Mouse (Mus musculus) Muller cell, postnatal 12 days (primary cell): Measurements from ENCODE around the gene Arsj.
A peak's percentile ranks its signal among the peaks of the same experiment; 100 is the strongest.

Experiments used
- DNase-seq: peaks from one replicate; pipeline ENCODE4 v3.0.0-alpha.2; 2015; ENCODE audit errors: inconsistent ontology term

The Arsj gene

DNA sequence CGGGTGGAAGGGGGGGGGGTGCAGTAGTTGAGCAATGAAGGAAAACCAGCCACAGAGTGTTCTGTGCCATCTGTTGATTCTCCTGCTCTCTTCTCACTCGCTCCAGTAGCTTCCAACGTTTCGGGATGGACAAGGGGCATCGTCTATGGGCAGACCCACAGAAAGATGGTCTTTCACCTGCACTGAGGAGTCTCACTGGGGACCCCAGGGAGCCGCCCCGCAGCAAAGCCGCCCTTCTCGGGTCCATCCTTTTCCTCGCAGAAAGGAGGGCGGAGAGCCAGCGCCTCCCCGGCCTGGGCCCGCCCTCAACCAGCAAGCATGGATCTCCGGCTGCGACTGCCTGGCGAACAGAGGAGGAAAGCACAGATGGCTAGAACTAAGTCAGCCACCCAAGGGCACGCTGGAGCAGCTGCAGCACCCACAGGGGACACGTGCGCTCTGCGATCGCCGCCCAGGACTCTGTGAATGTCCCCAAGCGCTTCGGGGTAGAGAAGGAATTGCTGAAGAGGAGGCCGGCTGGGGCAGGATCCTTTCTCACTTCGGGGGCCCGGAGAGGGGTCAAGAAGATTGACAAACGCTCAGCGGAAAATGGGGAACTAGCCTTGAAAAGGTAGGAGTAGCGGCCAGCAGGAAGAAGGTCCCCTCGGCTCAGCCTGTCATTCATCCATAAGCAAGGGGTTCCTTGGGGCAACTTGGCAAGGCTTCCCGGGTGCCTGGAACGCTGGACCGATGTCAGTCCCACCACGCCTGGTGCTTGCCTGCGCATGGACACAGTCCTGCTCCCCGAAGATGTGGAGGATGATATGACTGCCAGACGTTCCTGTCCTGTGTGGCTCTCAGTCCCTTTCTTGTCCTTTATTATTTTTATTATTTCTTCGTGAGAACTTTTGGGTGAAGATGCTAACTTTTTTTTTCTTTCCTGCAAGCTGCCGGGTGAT, at the start of gene Arsj:
Arsj (plus strand) TSS at position 117 of the 938 bp plus-strand sequence.
- DNase-seq: peak; percentile 73

DNA sequence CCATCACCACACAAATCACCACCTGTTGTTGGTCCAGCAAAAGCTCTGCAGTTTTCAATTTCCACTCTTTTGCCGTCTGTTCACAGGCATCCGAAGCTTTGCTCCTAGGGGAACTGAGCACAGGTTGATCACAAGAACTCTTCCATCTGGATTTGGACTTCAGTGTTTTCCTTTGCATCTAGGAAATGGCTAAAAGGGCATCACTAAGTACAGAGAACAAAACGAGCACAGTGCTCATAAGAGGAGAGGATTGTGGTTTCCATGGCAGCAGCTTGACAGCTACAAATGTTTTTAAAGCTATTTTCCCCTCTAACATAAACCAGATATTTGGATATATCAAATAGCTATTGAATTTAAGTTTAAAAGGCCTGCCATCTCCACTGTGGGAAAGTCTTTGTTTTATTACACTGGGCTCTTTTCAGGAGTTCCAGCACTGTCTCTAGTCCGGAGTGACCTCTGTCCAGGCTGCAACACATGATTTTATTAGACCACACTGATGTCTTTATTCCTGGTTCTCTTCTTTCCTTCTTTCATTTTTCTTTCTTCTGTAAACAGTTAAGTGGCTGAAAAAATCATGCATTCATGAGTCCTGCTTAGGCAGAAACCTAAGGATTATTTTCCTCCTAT, 38.5 kb upstream of the Arsj start:
- DNase-seq: no peak

DNA sequence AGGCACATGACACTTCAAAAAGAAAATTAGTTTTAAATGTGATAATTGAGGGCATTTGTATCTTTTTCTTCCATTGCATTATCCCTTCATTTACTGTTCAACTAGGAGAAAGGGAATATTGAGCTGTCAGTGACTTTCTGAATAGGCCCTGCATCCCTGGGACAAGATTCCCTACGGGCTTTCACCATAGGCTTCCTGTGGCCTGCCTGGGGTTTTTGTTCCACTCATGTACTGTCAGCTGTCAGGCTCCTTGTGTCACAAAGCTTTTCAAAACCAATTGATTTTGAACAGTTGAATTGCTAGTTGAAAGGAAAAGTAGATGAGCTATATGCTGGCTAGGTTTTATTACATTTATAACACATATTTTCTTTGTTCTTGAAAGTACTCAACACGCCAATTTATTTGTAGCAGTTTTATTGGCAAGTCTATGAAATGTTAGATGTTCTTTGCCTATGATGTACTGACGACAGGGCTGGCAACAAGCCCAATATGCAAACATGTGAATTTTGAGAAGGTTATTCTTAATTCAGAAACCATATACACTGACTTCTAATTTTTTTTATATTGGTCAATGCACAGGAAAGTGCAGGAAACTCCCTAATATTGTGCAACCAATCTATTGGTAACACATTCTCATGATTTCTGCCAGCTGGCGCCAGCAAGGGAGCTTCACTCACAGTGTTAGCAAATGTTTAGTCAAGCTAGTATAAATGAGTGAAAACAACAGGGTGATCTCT, 37.4 kb upstream of the Arsj start:
- peak; percentile 6 for DNase-seq

DNA sequence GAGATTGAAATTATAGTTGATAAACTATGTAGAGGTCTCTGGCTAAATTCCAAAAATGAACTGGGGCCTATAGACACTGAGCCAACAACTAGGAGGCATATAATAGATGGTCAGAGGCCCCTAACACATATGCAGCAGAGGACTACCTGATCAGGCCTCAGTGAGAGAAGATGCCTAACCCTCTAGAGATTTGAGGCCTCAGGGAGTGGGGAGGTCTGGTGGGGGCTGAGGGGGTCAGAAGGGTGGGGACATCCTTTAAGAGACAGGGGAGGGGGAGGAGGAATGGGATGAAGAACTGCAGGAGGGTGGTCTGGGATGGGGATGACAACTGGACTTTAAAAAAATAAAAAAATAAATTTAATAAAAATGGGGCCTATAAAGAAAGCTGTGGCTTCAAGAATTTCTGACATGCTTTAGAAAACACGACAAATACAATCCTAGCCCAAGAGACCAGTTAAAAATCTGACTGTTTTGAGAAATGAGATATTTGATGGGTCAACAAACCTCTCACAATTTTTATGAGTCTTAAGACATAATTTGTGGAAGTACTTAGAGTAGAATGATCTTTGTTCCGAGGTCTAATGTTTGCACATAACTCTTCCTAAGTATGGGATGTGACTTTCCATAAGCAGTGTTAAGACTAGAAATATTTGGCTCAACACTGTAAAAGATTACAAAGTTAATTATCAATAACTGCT, 36.7 kb upstream of the Arsj start:
- no peak for DNase-seq

DNA sequence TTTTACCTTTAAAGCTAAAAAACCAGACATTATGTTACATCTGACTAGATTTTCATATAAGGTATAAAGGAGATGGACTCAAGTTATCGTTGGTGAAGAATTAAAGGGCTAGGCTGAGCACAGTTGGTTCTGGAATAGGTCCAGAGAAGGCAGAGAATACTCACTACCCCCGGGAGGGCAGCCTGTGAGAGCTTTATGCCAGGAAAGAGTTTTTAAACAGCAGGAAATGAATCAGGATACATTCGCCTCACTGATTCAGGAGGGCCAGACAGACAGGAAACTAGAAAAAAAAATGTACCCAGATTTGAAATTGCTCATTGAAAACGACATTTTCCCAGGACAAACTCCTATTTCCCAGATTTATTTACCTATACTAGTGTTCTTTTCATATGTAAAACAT, 28.2 kb upstream of the Arsj start:
- peak; percentile 25 for DNase-seq

DNA sequence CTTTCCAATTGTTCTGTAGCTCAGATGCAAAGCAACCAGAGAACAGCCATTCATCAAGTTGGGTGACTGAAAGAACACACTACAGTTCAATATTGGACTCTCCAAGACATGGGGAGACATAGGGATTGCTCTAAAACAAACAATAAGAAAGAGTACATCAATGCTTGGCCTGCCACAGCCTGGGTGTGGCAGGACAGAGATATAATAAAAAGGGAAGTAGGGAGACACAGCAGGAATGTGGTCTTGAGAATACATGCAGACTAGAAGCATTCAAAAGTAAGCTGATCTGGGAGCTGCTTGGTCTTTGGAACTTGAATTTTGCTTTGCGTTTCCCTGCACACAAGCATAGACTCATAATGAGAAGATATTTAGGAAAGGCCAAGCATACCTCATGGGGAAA, 18.7 kb upstream of the Arsj start:
- DNase-seq: no peak

DNA sequence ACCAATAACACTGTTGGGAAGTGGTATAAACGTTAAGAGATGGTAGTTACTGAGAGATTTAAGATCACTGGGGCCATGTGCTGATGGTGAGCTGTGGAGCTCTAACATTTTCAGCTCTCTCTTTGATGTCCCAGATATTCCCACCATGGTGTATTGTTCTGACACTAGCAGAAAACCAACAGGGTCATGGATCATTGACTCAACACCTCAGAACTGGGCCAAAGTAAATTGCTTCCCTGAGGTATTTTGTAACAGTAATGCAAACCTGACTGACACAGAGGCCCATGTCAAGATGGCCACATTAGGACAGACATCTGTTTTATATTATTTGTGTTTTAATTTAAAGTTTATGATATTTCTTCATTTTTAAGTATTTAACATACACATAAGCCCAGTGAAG, 3.7 kb upstream of the Arsj start:
- no peak for DNase-seq

DNA sequence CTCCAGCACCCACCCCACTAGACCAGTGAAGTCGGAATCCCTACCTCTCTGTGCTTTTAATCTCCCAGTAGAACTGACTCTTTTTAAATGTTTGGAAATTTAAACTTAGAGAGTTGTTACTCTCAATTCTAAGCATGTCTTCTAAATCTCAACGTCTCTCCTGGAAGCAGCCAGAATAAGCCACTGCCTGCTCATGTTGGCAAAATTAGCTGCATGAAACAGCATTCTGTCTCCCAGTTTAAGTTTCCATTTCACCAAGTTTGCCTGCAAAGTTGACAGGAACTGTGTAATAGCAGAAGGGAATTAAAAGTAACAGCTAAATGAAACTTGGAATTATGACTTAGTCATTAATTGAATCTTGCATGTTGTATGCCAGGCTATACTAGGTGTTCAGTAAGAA, 1.1 kb upstream of the Arsj start:
- DNase-seq: no peak

DNA sequence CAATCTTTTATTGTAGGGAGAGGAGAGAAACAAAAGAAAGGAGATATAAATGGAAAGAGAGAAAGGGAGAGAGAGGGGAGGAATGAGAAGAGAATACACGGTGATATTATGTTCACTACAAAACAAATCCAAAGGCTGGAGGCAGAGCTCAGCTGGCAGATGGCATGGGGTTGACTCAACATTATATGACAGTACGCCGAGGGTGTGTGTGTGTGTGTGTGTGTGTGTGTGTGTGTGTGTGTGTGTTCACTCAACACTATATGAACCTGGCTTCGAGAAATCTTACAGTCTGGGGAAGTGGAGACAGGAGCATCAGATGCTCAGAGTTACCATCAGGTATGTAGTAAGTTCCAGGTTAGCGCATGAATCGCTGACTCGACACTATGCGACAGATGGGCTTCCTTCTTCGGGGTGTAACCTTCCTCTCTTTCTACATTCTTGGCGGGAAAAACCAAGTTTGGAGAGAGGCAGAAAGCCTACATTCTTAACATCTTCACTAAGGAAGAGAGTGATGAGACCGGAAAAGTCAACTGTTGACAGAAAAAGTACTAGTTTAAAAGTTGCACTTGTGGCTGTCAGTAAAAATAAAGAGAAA, 456 bp upstream of the Arsj start:
- no peak for DNase-seq

DNA sequence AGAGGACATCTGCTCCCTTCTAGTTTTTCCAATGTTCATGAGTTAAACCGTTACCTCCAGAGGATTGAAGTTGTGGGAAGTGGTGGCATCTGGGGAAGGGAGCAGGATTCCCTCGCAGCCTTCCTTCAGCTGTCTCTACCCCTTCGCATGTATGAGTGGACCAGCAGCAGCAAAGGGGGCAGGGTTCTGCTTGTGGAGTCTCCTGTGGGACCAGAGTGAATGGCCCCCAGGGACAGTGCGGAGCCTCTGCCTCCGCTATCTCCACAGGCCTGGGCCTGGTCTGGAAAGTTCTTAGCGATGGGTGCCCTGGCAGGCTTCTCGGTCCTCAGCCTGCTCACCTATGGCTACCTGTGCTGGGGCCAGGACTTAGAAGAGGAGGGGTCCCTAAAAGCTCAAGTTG, 1.1 kb downstream of the Arsj start:
- no peak for DNase-seq

DNA sequence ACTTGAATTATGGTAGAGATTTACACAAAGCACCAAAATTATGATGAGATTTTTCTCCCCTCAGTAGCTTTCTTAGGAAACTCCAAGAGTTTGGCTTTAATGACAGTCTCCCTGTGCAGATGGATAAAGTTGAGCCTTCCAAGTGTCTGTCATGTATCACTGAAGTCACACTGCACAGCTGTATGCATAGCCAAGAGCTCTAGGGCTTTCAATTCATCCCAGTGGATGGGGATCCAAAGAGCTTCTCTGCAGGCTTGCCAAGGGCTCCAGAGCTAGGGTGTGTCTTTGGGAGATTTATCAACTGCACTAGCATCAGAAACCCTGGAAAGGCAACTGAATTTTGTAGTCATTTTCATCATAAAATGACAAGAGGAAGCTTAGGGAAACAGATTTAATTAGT, 7.1 kb downstream of the Arsj start:
- no peak for DNase-seq

DNA sequence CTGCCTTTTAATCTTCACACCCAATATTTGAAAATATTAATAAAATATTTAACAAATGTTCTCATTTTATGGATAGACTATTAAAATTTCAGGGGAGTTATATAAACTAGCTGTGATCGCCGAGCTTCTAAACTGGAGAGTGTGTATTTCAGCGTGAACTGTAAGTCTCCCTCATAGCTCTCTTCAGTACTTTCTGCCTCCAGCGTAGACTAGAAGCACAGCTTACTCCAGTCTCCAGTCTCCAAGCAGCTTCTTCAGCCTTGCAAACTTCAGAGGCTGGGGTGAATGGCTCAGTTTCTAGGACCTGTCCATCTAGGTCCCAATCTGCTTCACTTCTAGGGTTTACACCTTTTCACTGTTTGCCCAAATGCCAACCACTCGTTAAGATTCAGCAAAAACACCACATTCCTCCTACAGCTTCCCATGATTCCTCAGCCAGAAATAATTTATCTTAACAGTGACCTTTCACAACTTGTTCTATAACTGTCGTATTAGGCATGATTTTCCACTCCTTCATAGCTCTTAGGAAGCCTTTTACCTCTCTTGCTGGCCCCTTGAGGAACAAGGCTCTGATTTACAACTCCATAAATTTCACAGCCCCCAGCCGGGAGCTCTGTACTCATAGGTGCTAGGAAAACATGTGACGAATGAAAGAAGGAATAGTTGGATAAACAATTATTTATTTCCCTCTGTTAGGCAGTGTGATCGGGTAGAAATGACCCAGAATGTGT, 9.5 kb downstream of the Arsj start:
- no peak for DNase-seq

DNA sequence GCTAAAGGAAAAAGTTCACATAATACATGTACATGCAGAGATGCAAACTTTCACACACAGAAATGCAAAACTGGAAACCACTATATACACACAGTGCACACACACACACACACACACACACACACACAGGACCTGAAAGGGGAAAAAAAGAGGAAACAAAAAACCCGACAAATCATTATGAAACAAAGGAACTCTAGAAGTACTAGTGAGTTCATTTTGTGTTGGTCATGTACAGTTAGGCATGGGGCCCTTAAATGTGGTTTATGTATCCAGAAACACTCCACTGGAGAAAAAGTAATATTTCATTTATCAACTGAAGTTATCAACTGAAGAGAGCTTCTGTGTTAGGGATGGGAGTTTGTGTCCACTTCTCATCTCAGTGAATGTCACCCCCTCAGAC, 10.2 kb downstream of the Arsj start:
- no peak for DNase-seq

DNA sequence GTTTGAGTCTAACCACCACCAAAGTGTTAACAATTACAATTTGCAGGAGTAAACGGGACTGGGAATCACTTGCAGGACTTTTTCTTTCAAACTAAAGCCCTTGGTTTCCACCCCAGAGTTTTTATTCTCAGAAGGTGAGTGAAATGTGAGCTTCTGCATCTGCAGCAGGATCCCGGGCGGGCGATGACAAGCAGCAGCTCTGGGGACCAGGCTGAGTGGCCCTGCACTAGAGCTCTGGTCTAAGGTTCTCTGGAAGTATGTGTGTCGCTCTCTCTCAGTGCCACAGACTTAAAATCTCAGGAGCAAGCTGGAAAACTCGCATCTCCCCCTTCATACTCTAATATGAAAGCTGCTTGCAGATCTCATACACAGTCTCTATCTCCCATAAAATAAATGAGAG, 15.8 kb downstream of the Arsj start:
- DNase-seq: no peak

DNA sequence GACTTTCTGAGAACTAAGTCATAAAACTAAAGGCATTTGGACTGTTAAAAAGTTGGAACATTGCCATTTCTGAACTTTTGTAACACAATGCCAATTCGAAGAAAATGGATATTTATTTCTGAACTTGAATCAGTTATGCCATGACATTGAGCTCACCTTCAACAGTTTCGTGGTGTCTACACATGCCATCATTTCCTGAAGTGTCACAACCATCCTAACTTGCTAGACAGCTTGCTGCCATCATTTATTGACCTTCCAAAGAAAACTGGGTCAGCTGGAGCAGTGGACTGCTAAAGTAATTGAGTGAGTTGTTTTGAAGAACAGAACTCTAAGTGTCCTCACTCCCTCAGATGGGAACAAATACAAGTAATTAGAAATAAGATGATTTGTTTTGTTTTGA, 16.2 kb downstream of the Arsj start:
- no peak for DNase-seq

DNA sequence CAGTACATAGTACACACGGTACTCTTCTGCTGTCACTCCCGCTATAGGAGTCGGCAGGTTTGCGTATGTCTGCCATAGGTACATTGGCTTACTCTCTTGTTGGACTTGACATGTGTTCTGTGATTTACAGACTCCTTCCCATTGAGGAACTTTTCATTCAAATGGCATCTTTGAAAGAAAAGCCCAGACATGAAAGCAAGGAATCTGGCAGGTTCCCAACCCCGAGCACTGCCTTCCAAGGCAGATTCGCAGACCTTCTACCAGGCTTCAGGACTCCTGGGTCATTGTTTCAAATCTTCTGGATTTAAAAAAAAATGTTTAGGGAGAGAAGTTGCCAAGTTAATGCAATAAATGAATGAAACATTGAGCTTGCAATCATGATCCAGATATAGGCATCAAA, 19.8 kb downstream of the Arsj start:
- DNase-seq: peak; percentile 31

DNA sequence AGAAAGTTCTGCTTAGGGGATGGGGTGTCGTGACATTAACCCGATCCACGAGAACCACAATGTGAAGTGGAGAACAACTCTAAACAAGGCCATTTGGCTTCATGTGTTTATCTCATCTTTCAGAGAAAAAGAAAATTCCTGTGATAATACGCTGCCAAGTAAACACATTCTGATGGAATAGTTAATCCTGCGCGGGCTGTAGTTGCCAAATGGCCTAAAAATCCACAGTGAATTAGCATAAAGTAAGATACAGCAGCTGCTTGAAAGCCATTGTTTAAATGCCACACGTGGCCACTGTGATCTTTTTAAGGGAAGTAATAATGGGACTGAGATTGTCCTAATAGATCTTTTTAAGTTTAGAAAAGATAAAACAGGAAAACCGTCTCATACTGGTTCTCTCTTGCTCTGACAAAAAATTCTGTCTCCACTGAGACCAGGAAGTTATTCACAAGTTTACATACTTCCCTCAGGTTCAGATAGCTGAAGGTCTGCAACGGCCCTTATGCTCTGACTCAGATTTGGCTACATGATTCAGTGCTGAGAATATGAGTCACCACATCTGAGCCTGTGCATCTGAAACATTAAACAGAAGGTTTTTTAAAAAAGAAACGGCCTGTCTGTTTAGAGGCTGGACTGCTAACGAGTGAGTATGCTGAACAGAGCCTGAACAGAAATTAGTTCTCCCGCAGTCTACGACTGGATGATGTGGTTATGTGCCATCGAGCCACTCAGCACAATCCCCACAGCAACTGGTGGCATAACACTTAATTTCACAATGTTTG, 21.4 kb downstream of the Arsj start:
- DNase-seq: peak; percentile 89

DNA sequence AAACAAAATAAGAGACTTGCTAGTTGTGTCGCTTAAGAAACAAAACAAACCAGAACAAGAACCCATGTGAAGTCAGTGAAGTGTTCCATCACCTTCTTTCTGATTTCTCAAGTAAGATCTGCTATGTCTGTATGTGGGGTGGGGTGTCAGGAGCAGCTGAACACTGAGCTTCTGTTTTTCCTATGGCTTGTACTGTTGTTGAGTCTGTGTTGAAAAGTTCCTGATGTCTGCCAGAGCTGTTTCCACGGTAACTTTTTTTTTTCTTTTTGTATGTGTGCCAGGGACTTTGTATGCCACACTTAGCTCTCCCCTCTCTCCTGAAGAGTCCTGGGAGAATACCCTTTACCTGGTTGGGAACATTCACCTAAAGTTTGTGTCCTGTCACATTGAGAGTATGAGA, 34.0 kb downstream of the Arsj start:
- DNase-seq: no peak

DNA sequence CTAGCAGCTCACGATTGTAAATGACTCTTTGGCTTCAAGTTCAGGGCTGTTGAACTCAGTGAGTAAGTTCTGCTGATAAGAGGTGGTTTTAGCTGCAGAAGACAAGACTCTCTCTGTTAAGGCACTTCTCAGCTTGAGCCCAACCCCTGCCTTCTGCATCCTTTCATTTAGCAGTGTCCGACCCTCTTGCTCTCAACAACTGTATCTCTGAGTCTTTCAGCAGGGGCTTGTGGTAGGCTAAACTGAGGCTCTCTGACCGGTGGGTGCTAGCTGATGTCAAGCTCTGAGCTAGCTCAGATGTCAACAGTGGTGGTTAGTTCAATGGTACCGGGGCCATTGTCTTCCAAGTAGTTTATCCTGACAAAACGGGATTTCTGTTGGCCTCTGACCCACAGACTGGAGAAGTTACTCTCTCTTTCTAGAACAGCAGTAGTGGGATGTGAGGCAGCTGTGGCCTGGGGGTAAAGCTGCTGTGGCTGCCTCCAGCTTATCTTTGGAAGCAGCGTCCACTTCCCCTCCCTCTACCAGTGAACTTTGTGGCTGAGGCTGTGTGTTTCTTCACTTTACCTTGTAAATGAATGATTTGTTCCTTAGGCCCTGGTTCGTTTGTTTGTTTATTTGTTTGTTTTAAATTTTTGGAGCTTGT, 34.6 kb downstream of the Arsj start:
- no peak for DNase-seq

DNA sequence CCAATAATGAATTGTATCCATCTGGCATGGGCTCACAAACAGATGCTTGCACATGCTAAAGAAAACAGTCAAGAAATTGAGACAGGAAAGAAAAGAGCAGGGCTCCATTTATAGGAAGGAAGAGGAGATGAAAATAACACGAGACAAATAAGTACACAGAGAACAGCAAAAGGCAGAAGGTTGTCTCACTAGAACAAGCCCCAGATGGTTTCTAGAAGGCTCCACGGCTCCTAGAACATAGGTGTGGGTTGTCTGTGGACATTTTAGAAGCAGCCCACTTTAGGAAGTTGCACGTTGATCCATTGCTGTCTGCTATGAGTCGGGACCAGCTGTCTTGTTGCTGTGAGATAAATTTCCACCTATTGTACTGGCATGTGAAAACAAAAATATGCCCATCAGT, 37.2 kb downstream of the Arsj start:
- no peak for DNase-seq
